Mouse (Mus musculus): ENCODE data around the gene Srrm4.

DNA sequence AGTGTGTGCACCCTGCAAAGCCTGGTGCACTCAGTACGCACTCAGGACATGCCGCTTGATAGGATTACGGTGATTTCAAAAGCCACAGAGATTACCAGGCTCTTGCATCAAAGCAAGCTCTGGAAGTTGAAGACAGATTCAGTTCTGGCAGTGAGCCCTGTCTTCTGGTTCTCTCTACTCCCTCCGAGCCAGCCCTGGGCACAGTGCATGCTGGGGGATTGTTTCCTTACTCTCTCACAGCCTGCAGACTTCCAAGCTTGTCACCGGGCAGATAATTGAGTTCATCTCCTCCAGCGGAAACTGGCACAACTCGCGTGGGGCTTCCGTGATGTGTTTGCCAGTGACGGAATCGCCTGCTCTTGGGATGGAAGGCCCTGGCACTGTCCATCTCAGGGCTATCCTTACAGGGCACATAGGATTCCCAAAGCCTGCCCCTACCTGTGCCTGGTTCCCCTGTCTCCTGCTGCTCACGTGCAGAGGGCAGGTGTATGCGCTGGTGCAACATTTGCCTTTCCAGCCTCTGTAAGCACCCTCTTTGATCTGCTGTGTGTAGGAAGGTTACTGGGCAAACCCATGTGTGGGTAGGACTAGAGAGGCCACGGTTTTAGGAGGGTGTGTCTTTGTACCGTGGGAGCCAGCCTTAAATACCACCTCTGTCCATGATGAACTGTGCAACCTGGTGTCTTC is 201.6 kb downstream of the Srrm4 start:
- no peak for TF ChIP-seq CTCF (IDR thresholded peaks at IDR 0.05; ENCODE audit: control insufficient read depth, insufficient read depth, insufficient read length)
- no peak for TF ChIP-seq USF1 (IDR thresholded peaks at IDR 0.05; ENCODE audit: low read depth)
- TF ChIP-seq MYOG (IDR thresholded peaks at IDR 0.05; ENCODE audit: control insufficient read depth, extremely low read depth, insufficient read length), result no peak
- no peak for TF ChIP-seq MYOD1 (IDR thresholded peaks at IDR 0.05; ENCODE audit: control insufficient read depth, insufficient read length, low read depth)
- no peak for TF ChIP-seq CEBPB (IDR thresholded peaks at IDR 0.05; ENCODE audit: low read depth)

Measured in C2C12 (cell line).